Mouse (Mus musculus): Measurements from ENCODE around the gene Tagln2. TPM values are rescaled to one million over a fixed set of nuclear protein-coding genes. Genes with fewer than 3 reads are reported as not detected.

The Tagln2 gene
- polyA plus RNA-seq, 1 experiment from 2014 or later: 56.0 TPM

DNA sequence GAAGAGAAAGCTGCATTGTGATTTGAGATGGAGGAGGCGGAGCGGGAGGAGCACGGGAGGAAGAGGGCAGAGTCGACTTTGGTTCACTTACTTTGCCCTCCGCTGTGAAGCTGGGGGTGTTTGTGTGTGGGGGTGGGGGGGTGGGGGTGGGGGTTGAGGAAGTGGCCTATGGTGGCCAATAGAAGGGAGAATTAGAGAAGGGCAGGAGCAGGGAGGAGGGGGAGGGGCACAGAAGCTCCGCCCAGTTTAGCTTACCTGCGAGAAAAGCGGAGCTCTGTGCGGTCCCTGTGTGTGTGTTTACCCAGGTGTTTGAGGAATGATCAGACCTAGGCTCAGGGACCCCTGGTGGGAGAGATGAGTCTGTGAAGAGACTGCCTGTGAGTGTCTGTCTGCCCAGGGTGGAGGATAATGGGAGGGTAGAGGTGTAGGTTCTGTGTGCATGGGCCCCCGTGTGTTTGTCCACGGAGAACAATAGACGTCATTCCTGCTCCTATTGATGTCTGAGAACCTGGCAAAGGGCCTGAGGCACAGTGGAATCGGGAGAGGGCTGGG, 10.7 kb downstream of the Tagln2 start:
- no peaks in the 10 kb centered on the region for H3K9me3 ChIP-seq (ENCODE audit: control insufficient read depth, low read length)
- H3K27me3 ChIP-seq (ENCODE audit: control insufficient read depth, insufficient read depth, low read length): no peaks in the 10 kb centered on the region
- no peaks in the 10 kb centered on the region for H3K36me3 ChIP-seq (ENCODE audit: control insufficient read depth, insufficient read depth, low read length)
- 29% methylated on average over 13 of the region's 13 CpGs for WGBS
- H3K9ac ChIP-seq (ENCODE audit: low read length): no peak overlapping the region
- no peak for ATAC-seq (ENCODE audit: insufficient number of reproducible peaks, low FRiP score, low TSS enrichment, low read depth)
- no peak overlapping the region for H3K4me2 ChIP-seq (ENCODE audit: low read depth, severe bottlenecking)
- no peak for DNase-seq (ENCODE audit: low spot score)
- H3K27ac ChIP-seq (replicated peaks; ENCODE audit: low read depth, low read length): no peak overlapping the region
- 0 out of 2 replicates have a peak, but pooled peaks cover 2% of the 10 kb centered on the region for H3K4me1 ChIP-seq (ENCODE audit: control insufficient read depth, insufficient read depth, low read length)
- H3K4me3 ChIP-seq (ENCODE audit: low read depth, low read length): no peak overlapping the region

DNA sequence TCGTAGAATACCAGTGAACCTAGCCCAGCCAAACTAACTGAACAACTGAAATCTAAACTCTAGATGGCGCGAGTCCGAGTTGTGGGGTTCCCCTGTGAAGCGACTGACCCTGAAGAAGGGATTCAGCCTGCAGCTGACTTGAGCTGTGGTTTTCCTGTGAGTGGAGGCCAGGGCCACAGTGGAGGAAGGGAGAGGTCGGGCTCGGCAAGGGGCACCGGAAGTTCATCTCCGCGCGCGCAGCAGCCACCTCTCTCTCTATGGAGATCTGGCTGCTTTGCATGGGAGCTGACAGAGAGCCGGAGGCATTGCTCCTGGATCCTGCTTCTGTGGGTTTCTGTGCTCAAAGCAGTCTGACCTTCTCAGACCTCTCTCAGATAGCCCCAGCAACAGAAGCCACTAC, 13.1 kb downstream of the Tagln2 start:
- no peak overlapping the region for H3K27ac ChIP-seq (replicated peaks; ENCODE audit: low read depth, low read length)
- WGBS: 30% methylated on average over 13 of the region's 13 CpGs
- H3K36me3 ChIP-seq (ENCODE audit: control insufficient read depth, insufficient read depth, low read length): no peaks in the 10 kb centered on the region
- H3K4me2 ChIP-seq (ENCODE audit: low read depth, severe bottlenecking): peak overlapping the region; percentile 21; the same call in 1 of the 2 replicates
- 0 out of 2 replicates have a peak, but pooled peaks cover 2% of the 10 kb centered on the region for H3K4me1 ChIP-seq (ENCODE audit: control insufficient read depth, insufficient read depth, low read length)
- DNase-seq (ENCODE audit: low spot score) (peak; percentile 47), ATAC-seq (ENCODE audit: insufficient number of reproducible peaks, low FRiP score, low TSS enrichment, low read depth) (no peak)
- 0 out of 2 replicates have a peak overlapping the region, but pooled peaks have one; percentile 9 for H3K9ac ChIP-seq (ENCODE audit: low read length)
- H3K9me3 ChIP-seq (ENCODE audit: control insufficient read depth, low read length): no peaks in the 10 kb centered on the region
- no peaks in the 10 kb centered on the region for H3K27me3 ChIP-seq (ENCODE audit: control insufficient read depth, insufficient read depth, low read length)
- H3K4me3 ChIP-seq (ENCODE audit: low read depth, low read length): no peak overlapping the region

DNA sequence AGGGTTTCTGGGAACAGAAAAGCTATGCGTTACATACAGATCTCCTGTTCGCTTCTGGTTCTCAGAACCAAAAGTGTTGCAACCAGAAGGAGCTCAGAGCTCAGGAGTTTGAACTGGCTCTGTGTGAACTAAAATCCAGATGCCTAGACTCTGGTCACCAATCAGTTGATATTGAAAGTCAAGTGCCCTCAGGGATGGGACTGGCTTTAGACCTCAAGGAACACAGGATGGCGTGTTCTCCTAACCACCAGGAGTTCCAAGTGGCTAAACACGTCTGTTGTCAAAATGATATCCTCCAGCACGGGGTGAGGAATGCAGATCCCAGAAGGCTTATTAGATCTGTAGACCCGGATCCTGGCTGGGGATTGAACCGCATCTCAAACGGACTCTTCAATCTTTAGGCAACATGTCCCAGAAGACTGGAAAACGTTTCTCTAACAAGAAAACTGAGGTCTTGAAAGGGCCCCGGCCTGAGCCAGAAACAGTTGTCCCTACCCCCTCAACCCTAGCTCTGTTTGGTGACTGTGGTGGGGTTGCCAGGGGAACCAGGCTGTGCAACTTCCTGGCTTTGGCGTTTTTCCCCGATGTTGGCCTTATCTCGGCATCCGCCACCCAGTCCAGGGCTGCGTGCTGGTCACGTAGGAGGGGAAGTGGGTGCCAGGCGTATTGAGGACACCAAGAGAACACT, 13.8 kb downstream of the Tagln2 start:
- 81% methylated on average over 17 of the region's 17 CpGs for WGBS

DNA sequence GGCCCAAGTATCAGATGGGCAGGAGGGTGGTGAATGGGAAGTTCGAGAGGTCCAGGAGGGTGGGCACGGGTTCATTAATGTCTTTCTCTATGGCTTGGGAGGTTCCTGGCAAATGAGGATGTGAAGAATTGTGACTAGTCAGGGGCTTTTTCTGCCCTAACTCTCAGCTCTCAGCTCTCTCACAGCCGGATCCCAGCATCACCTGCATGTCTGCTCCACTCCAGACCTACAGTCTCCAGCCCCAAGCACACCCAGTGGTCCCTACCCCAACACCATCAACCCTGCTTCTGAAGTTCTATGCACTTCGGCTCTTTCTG, 14.3 kb downstream of the Tagln2 start:
- Histone ChIP-seq H3K36me3 (ENCODE audit: control insufficient read depth, insufficient read depth, low read length) (no peaks in the 10 kb centered on the region), H3K9me3 (ENCODE audit: control insufficient read depth, low read length) (no peaks in the 10 kb centered on the region), H3K4me1 (ENCODE audit: control insufficient read depth, insufficient read depth, low read length) (0 out of 2 replicates have a peak, but pooled peaks cover 2% of the 10 kb centered on the region), H3K4me3 (ENCODE audit: low read depth, low read length) (no peak overlapping the region), H3K4me2 (ENCODE audit: low read depth, severe bottlenecking) (no peak overlapping the region), H3K9ac (ENCODE audit: low read length) (no peak overlapping the region), H3K27ac (replicated peaks; ENCODE audit: low read depth, low read length) (no peak overlapping the region), H3K27me3 (ENCODE audit: control insufficient read depth, insufficient read depth, low read length) (no peaks in the 10 kb centered on the region)
- ATAC-seq (ENCODE audit: insufficient number of reproducible peaks, low FRiP score, low TSS enrichment, low read depth) (no peak), DNase-seq (ENCODE audit: low spot score) (no peak)
- 76% methylated on average over 4 of the region's 4 CpGs for WGBS

More for the DNA sequence above, 13.8 kb downstream of the Tagln2 start:
- no peak overlapping the region; the same call in 1 of the 2 replicates for H3K4me2 ChIP-seq (ENCODE audit: low read depth, severe bottlenecking)
- H3K27ac ChIP-seq (replicated peaks; ENCODE audit: low read depth, low read length): no peak overlapping the region
- H3K27me3 ChIP-seq (ENCODE audit: control insufficient read depth, insufficient read depth, low read length): no peaks in the 10 kb centered on the region
- no peaks in the 10 kb centered on the region for H3K36me3 ChIP-seq (ENCODE audit: control insufficient read depth, insufficient read depth, low read length)
- no peak overlapping the region for H3K9ac ChIP-seq (ENCODE audit: low read length)
- H3K9me3 ChIP-seq (ENCODE audit: control insufficient read depth, low read length): no peaks in the 10 kb centered on the region
- no peak for ATAC-seq (ENCODE audit: insufficient number of reproducible peaks, low FRiP score, low TSS enrichment, low read depth)
- no peak for DNase-seq (ENCODE audit: low spot score)
- no peak overlapping the region for H3K4me3 ChIP-seq (ENCODE audit: low read depth, low read length)
- 0 out of 2 replicates have a peak, but pooled peaks cover 2% of the 10 kb centered on the region for H3K4me1 ChIP-seq (ENCODE audit: control insufficient read depth, insufficient read depth, low read length)

DNA sequence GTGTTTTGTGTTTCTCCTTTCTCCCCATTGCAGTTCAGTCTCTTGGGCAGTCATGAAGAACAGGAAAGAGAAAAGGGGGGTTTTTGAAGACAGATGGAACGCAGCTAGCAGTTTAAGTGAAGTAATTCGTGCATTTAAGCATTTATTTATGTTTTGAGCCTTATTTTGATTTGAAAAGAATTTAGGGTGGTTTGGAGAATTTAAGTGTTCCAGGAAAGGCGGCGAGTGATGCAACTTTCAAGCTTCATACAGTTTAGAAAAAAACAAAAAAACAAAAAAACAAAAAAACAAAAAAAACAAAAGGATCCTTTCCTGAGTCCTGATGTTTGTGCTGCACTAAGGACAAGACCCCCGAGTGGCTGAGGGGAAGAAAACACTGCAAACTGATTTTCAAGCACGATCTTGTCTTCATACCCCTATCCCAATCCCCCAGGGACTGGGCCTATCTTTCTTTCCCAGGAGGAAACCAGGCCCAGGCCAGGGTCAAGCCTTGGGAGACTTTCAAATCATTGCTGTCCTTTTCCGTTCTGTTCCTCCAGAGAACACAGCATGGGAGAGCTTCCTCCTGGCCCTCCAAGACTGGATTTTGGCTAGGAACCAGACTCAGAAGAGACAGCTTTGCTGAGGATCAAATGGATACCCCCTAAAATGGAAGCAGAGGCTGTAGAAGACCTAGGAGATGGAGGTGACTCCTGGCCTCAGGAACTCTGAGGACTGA, 14.9 kb downstream of the Tagln2 start:
- no peak overlapping the region for H3K4me2 ChIP-seq (ENCODE audit: low read depth, severe bottlenecking)
- WGBS: 85% methylated on average over 7 of the region's 7 CpGs
- no peaks in the 10 kb centered on the region for H3K9me3 ChIP-seq (ENCODE audit: control insufficient read depth, low read length)
- H3K36me3 ChIP-seq (ENCODE audit: control insufficient read depth, insufficient read depth, low read length): no peaks in the 10 kb centered on the region
- no peak for ATAC-seq (ENCODE audit: insufficient number of reproducible peaks, low FRiP score, low TSS enrichment, low read depth)
- H3K4me3 ChIP-seq (ENCODE audit: low read depth, low read length): no peak overlapping the region
- H3K9ac ChIP-seq (ENCODE audit: low read length): no peak overlapping the region
- DNase-seq (ENCODE audit: low spot score): no peak
- H3K27me3 ChIP-seq (ENCODE audit: control insufficient read depth, insufficient read depth, low read length): no peaks in the 10 kb centered on the region
- H3K4me1 ChIP-seq (ENCODE audit: control insufficient read depth, insufficient read depth, low read length): 0 out of 2 replicates have a peak, but pooled peaks cover 2% of the 10 kb centered on the region
- H3K27ac ChIP-seq (replicated peaks; ENCODE audit: low read depth, low read length): no peak overlapping the region

DNA sequence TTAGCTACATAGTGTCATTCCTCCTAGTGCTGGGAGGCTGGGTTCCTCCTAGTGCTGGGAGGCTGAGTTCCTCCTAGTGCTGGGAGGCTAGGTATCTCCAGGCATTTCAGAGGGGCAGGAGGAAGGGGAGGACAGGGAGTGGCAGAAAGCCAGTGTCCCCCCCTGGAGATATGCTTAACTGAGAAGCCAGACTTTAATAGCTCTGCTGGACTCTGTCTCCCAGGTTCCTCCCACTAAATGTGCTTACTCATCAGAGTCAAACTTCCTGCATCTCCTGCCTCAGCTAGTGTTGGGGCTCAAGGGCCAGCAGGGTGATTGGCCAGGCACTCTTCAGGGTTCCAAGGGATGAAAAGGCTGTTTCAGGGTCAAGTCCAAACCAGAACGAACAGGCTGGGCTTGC, 15.5 kb downstream of the Tagln2 start:
- H3K36me3 ChIP-seq (ENCODE audit: control insufficient read depth, insufficient read depth, low read length): no peaks in the 10 kb centered on the region
- 77% methylated on average over 1 of the region's 1 CpGs for WGBS
- DNase-seq (ENCODE audit: low spot score) (no peak), ATAC-seq (ENCODE audit: insufficient number of reproducible peaks, low FRiP score, low TSS enrichment, low read depth) (no peak)
- no peak overlapping the region for H3K4me2 ChIP-seq (ENCODE audit: low read depth, severe bottlenecking)
- H3K4me3 ChIP-seq (ENCODE audit: low read depth, low read length): no peak overlapping the region
- no peaks in the 10 kb centered on the region for H3K9me3 ChIP-seq (ENCODE audit: control insufficient read depth, low read length)
- H3K27me3 ChIP-seq (ENCODE audit: control insufficient read depth, insufficient read depth, low read length): no peaks in the 10 kb centered on the region
- H3K27ac ChIP-seq (replicated peaks; ENCODE audit: low read depth, low read length): no peak overlapping the region
- H3K4me1 ChIP-seq (ENCODE audit: control insufficient read depth, insufficient read depth, low read length): 0 out of 2 replicates have a peak, but pooled peaks cover 3% of the 10 kb centered on the region
- no peak overlapping the region for H3K9ac ChIP-seq (ENCODE audit: low read length)

DNA sequence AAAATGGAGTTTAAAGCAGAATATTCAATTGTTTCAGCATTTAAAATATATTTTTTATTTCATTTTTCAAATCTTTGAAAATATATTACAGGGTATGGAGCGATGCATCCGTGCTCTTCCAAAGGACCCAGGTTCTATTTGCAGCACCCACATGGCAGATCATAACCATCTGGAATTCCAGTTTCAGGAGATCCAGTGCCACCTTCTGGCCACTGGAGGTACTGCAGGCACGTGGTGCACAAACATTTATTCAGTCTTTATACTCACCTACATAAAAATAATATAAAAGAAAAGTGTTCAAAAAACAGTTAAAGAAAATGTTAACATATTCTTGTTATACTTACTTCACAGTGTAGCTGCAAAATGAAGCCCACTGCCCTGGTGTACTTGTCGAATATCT, 18.2 kb downstream of the Tagln2 start:
- no peak overlapping the region for H3K27ac ChIP-seq (replicated peaks; ENCODE audit: low read depth, low read length)
- H3K9me3 ChIP-seq (ENCODE audit: control insufficient read depth, low read length): no peaks in the 10 kb centered on the region
- H3K36me3 ChIP-seq (ENCODE audit: control insufficient read depth, insufficient read depth, low read length): no peaks in the 10 kb centered on the region
- no peak overlapping the region for H3K4me2 ChIP-seq (ENCODE audit: low read depth, severe bottlenecking)
- WGBS: 81% methylated on average over 4 of the region's 4 CpGs
- DNase-seq (ENCODE audit: low spot score) (no peak), ATAC-seq (ENCODE audit: insufficient number of reproducible peaks, low FRiP score, low TSS enrichment, low read depth) (no peak)
- H3K27me3 ChIP-seq (ENCODE audit: control insufficient read depth, insufficient read depth, low read length): no peaks in the 10 kb centered on the region
- H3K4me1 ChIP-seq (ENCODE audit: control insufficient read depth, insufficient read depth, low read length): 0 out of 2 replicates have a peak, but pooled peaks cover 2% of the 10 kb centered on the region
- no peak overlapping the region for H3K9ac ChIP-seq (ENCODE audit: low read length)
- H3K4me3 ChIP-seq (ENCODE audit: low read depth, low read length): no peak overlapping the region

DNA sequence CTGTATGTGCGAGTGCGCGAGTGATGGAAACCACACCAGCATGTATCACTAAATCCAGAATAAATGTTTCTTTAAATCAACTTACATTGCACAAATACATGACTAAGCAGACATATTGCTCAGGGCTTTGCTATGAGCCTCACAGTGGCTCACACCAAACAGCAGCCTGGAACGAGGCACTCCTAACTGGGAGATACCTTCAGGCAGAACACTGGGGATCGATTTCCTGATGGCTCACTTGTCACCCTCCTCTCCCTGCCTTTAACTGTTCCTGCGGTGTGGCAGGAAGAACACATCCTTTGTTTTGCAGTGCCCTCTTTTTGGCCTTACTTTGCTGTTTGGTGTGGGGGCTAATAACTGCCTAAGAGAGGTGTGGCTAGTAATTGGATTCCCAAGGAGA, 19.8 kb downstream of the Tagln2 start:
- Histone ChIP-seq H3K36me3 (ENCODE audit: control insufficient read depth, insufficient read depth, low read length) (no peaks in the 10 kb centered on the region), H3K4me1 (ENCODE audit: control insufficient read depth, insufficient read depth, low read length) (0 out of 2 replicates have a peak, but pooled peaks cover 2% of the 10 kb centered on the region), H3K4me2 (ENCODE audit: low read depth, severe bottlenecking) (no peak overlapping the region), H3K27ac (replicated peaks; ENCODE audit: low read depth, low read length) (no peak overlapping the region), H3K27me3 (ENCODE audit: control insufficient read depth, insufficient read depth, low read length) (no peaks in the 10 kb centered on the region), H3K4me3 (ENCODE audit: low read depth, low read length) (no peak overlapping the region), H3K9me3 (ENCODE audit: control insufficient read depth, low read length) (no peaks in the 10 kb centered on the region), H3K9ac (ENCODE audit: low read length) (no peak overlapping the region)
- 63% methylated on average over 6 of the region's 6 CpGs for WGBS
- ATAC-seq (ENCODE audit: insufficient number of reproducible peaks, low FRiP score, low TSS enrichment, low read depth) (no peak), DNase-seq (ENCODE audit: low spot score) (no peak)

Measured in limb, embryonic 11.5 days (tissue).